Mouse (Mus musculus): ENCODE results near the gene 2200002D01Rik.
"Not testable (repeated sequence)": the region's sequence is repeated elsewhere in the genome, so short reads cannot be mapped to it uniquely, and the experiment has no call there.

DNA sequence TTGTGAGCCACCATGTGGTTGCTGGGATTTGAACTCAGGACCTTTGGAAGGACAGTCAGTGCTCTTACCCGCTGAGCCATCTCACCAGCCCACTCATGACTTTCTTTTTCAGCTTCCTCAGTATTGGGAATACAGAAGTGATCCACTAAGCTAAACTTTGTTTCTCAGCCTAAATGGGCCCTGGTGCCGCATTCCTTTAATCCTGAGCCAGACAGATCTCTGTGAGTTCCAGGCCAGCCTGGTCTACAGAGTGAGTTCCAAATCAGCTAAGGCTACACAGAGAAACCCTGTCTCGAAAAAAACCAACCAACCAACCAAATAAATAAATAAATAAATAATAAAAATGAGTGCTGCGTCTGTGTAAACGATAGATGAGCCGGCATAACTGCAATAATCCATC is 10.7 kb downstream of the 2200002D01Rik start:
- not testable (repeated sequence) for TF ChIP-seq POLR2A (IDR thresholded peaks at IDR 0.05; ENCODE audit: borderline replicate concordance, extremely low read depth, insufficient read depth, insufficient read length, poor library complexity, severe bottlenecking); CTCF (IDR thresholded peaks at IDR 0.05; ENCODE audit: borderline replicate concordance, extremely low read depth, insufficient read depth, insufficient read length)

Data from brain, embryonic 14.5 days (tissue).